Mouse (Mus musculus): Measurements from ENCODE around the gene Nfe2l3. TPM values are rescaled to one million over a fixed set of nuclear protein-coding genes. Genes with fewer than 3 reads are reported as not detected.

Gene Nfe2l3
- total and polyA plus RNA-seq, 3 experiments: 0.14 to 0.17 TPM; not detected in 1

GRCm38 (mm10) chr6:51404502-51404901, 28.0 kb upstream of the Nfe2l3 start:
- TF ChIP-seq MYC (IDR thresholded peaks at IDR 0.05; ENCODE audit: low read depth, low read length): no peak
- no peak for TF ChIP-seq UBTF (IDR thresholded peaks at IDR 0.05; ENCODE audit: low read depth, low read length)
- no peak for TF ChIP-seq GABPA (IDR thresholded peaks at IDR 0.05; ENCODE audit: insufficient replicate concordance, low read depth, low read length)
- no peak for TF ChIP-seq CTCF (conservative IDR thresholded peaks at IDR 0.05 in 1 of 2, IDR thresholded peaks at IDR 0.05 in 1 of 2; ENCODE audit: low read depth in 2 of 2, low read length in 2 of 2)
- TF ChIP-seq NRF1 (IDR thresholded peaks at IDR 0.05; ENCODE audit: low read depth, low read length): no peak
- TF ChIP-seq USF2 (conservative IDR thresholded peaks at IDR 0.05; ENCODE audit: low read depth, low read length): no peak
- no peak for TF ChIP-seq RCOR1 (conservative IDR thresholded peaks at IDR 0.05; ENCODE audit: low read depth, low read length)
- no peak for TF ChIP-seq KAT2A (IDR thresholded peaks at IDR 0.05; ENCODE audit: insufficient replicate concordance, low read length)
- TF ChIP-seq SIN3A (IDR thresholded peaks at IDR 0.05; ENCODE audit: low read length): no peak
- no peak for TF ChIP-seq PAX5 (IDR thresholded peaks at IDR 0.05; ENCODE audit: low read length)
- TF ChIP-seq EP300 (IDR thresholded peaks at IDR 0.05; ENCODE audit: low read length): no peak
- TF ChIP-seq MEF2A (IDR thresholded peaks at IDR 0.05; ENCODE audit: borderline replicate concordance, low read depth, low read length): no peak
- TF ChIP-seq HCFC1 (IDR thresholded peaks at IDR 0.05; ENCODE audit: low read depth, low read length): no peak
- no peak for TF ChIP-seq JUN (IDR thresholded peaks at IDR 0.05; ENCODE audit: insufficient read depth, low read depth, low read length)
- no peak for TF ChIP-seq SMC3 (IDR thresholded peaks at IDR 0.05; ENCODE audit: low read depth, low read length)
- no peak for DNase-seq (ENCODE audit: extremely low read depth)
- Histone ChIP-seq H3K9me3 (replicated peaks; ENCODE audit: low read length) (no peaks in the 10 kb centered on the region), H3K4me2 (ENCODE audit: insufficient read depth, low read depth, poor library complexity, severe bottlenecking) (no peak overlapping the region), H3K79me2 (replicated peaks; ENCODE audit: control insufficient read depth, extremely low read depth, insufficient read depth, poor library complexity, severe bottlenecking) (no peaks in the 10 kb centered on the region), H3K36me3 (replicated peaks in 1 of 2; ENCODE audit: control insufficient read depth in 1 of 2, insufficient read depth in 1 of 2, low read length in 1 of 2) (no peaks in the 10 kb centered on the region), H3K27me3 (replicated peaks) (no peaks in the 10 kb centered on the region), H3K4me1 (ENCODE audit: control insufficient read depth in 1 of 2, insufficient read depth in 2 of 2) (peaks cover 0 to 4% of the 10 kb centered on the region in 2 experiments; a peak in 2 of 4 replicates), H3K27ac (ENCODE audit: insufficient read depth, low read depth) (no peak overlapping the region), H3K9ac (ENCODE audit: insufficient read depth, low read depth) (no peak overlapping the region), H3K4me3 (replicated peaks in 1 of 3; ENCODE audit: low read depth in 2 of 3, low read length in 2 of 3, poor library complexity in 1 of 3) (no peak overlapping the region)
- in situ Hi-C loops (cut with MboI; ENCODE audit: low pct_ligation_motif_present, low pct_unique_long_range_greater_than_20kb, low sequenced_read_pairs) (no loop called here), dilution Hi-C loops (cut with MboI; ENCODE audit: extremely low pct_ligation_motif_present, extremely low pct_unique_long_range_greater_than_20kb, low sequenced_read_pairs) (no loop called here)

GRCm38 (mm10) chr6:51416433-51416832, 16.0 kb upstream of the Nfe2l3 start:
- DNase-seq (ENCODE audit: extremely low read depth): no peak
- Histone ChIP-seq H3K36me3 (replicated peaks in 1 of 2; ENCODE audit: control insufficient read depth in 1 of 2, insufficient read depth in 1 of 2, low read length in 1 of 2) (no peaks in the 10 kb centered on the region), H3K9ac (ENCODE audit: insufficient read depth, low read depth) (no peak overlapping the region), H3K79me2 (replicated peaks; ENCODE audit: control insufficient read depth, extremely low read depth, insufficient read depth, poor library complexity, severe bottlenecking) (no peaks in the 10 kb centered on the region), H3K4me2 (ENCODE audit: insufficient read depth, low read depth, poor library complexity, severe bottlenecking) (no peak overlapping the region), H3K9me3 (replicated peaks; ENCODE audit: low read length) (peaks cover under 1% of the 10 kb centered on the region), H3K4me1 (ENCODE audit: control insufficient read depth in 1 of 2, insufficient read depth in 2 of 2) (no peaks in the 10 kb centered on the region), H3K4me3 (replicated peaks in 1 of 3; ENCODE audit: low read depth in 2 of 3, low read length in 2 of 3, poor library complexity in 1 of 3) (no peak overlapping the region), H3K27ac (ENCODE audit: insufficient read depth, low read depth) (no peak overlapping the region), H3K27me3 (replicated peaks) (peaks cover 2% of the 10 kb centered on the region)
- dilution Hi-C loops (cut with MboI; ENCODE audit: extremely low pct_ligation_motif_present, extremely low pct_unique_long_range_greater_than_20kb, low sequenced_read_pairs) (no loop called here), in situ Hi-C loops (cut with MboI; ENCODE audit: low pct_ligation_motif_present, low pct_unique_long_range_greater_than_20kb, low sequenced_read_pairs) (no loop called here)
- TF ChIP-seq TCF12 (IDR thresholded peaks at IDR 0.05; ENCODE audit: low read depth, low read length) (no peak), POLR2A (IDR thresholded peaks at IDR 0.05; ENCODE audit: low read depth, low read length) (no peak), PAX5 (IDR thresholded peaks at IDR 0.05; ENCODE audit: low read length) (no peak), SMC3 (IDR thresholded peaks at IDR 0.05; ENCODE audit: low read depth, low read length) (no peak), EP300 (IDR thresholded peaks at IDR 0.05; ENCODE audit: low read length) (no peak), KAT2A (IDR thresholded peaks at IDR 0.05; ENCODE audit: insufficient replicate concordance, low read length) (no peak), SIN3A (IDR thresholded peaks at IDR 0.05; ENCODE audit: low read length) (no peak), HCFC1 (IDR thresholded peaks at IDR 0.05; ENCODE audit: low read depth, low read length) (no peak), MAZ (IDR thresholded peaks at IDR 0.05; ENCODE audit: low read depth, low read length) (no peak), JUND (conservative IDR thresholded peaks at IDR 0.05; ENCODE audit: low read depth, low read length) (no peak)

Measured in CH12.LX (cell line).